Mouse (Mus musculus): ENCODE data around the gene Atp2c2. TPM values are rescaled to one million over a fixed set of nuclear protein-coding genes. Genes with fewer than 3 reads are reported as not detected.
A peak's percentile ranks its signal among the peaks of the same experiment; 100 is the strongest.

Atp2c2 gene
- polyA plus RNA-seq, 1 experiment from 2014 or later = 7.7 TPM

- Histone ChIP-seq H3K4me1 (replicated peaks; ENCODE audit: control insufficient read depth, insufficient read depth) (no peaks in the 10 kb centered on the region), H3K4me2 (replicated peaks; ENCODE audit: low read depth) (no peak overlapping the region), H3K4me3 (ENCODE audit: low read depth, low read length) (no peak overlapping the region), H3K36me3 (ENCODE audit: control insufficient read depth, insufficient read depth, low read length) (no peaks in the 10 kb centered on the region), H3K9me3 (ENCODE audit: control insufficient read depth, low read length) (no peaks in the 10 kb centered on the region), H3K27me3 (ENCODE audit: control insufficient read depth, insufficient read depth, low read length) (no peaks in the 10 kb centered on the region), H3K27ac (replicated peaks) (no peak overlapping the region), H3K9ac (ENCODE audit: low read length) (no peak overlapping the region)
- no peak for TF ChIP-seq CTCF (IDR thresholded peaks at IDR 0.05; ENCODE audit: low read depth)
- no peak for TF ChIP-seq EP300 (optimal IDR thresholded peaks at IDR 0.05)
- ATAC-seq (ENCODE audit: low FRiP score, low TSS enrichment) = no peak
- 73% methylated on average over 19 of the region's 19 CpGs for WGBS
- DNase-seq (ENCODE audit: low spot score) = no peak
Observed at GRCm38 (mm10) chr8:119738129-119738907, 38.5 kb downstream of the Atp2c2 start.

- no peak for ATAC-seq (ENCODE audit: low FRiP score, low TSS enrichment)
- 21% methylated on average over 4 of the region's 4 CpGs for WGBS
- H3K4me1 ChIP-seq (replicated peaks; ENCODE audit: control insufficient read depth, insufficient read depth) = no peaks in the 10 kb centered on the region
Observed at GRCm38 (mm10) chr8:119740634-119741033, 40.8 kb downstream of the Atp2c2 start.

GRCm38 (mm10) chr8:119742409-119742808, 42.6 kb downstream of the Atp2c2 start:
- Histone ChIP-seq H3K27ac (replicated peaks) (no peak overlapping the region), H3K9ac (ENCODE audit: low read length) (no peak overlapping the region), H3K36me3 (ENCODE audit: control insufficient read depth, insufficient read depth, low read length) (no peaks in the 10 kb centered on the region), H3K9me3 (ENCODE audit: control insufficient read depth, low read length) (no peaks in the 10 kb centered on the region), H3K4me1 (replicated peaks; ENCODE audit: control insufficient read depth, insufficient read depth) (no peaks in the 10 kb centered on the region), H3K4me3 (ENCODE audit: low read depth, low read length) (no peak overlapping the region), H3K4me2 (replicated peaks; ENCODE audit: low read depth) (no peak overlapping the region), H3K27me3 (ENCODE audit: control insufficient read depth, insufficient read depth, low read length) (no peaks in the 10 kb centered on the region)
- TF ChIP-seq CTCF (IDR thresholded peaks at IDR 0.05; ENCODE audit: low read depth) (no peak), EP300 (optimal IDR thresholded peaks at IDR 0.05) (no peak)
- ATAC-seq (ENCODE audit: low FRiP score, low TSS enrichment) (no peak), DNase-seq (ENCODE audit: low spot score) (no peak)
- 85% methylated on average over 7 of the region's 7 CpGs for WGBS

More at GRCm38 (mm10) chr8:119740634-119741033, 40.8 kb downstream of the Atp2c2 start:
- H3K4me2 ChIP-seq (replicated peaks; ENCODE audit: low read depth) = no peak overlapping the region
- H3K9me3 ChIP-seq (ENCODE audit: control insufficient read depth, low read length) = no peaks in the 10 kb centered on the region
- H3K9ac ChIP-seq (ENCODE audit: low read length) = no peak overlapping the region
- TF ChIP-seq EP300 (optimal IDR thresholded peaks at IDR 0.05) = no peak
- TF ChIP-seq CTCF (IDR thresholded peaks at IDR 0.05; ENCODE audit: low read depth) = no peak
- H3K27ac ChIP-seq (replicated peaks) = no peak overlapping the region
- DNase-seq (ENCODE audit: low spot score) = no peak
- no peaks in the 10 kb centered on the region for H3K27me3 ChIP-seq (ENCODE audit: control insufficient read depth, insufficient read depth, low read length)
- no peaks in the 10 kb centered on the region for H3K36me3 ChIP-seq (ENCODE audit: control insufficient read depth, insufficient read depth, low read length)
- H3K4me3 ChIP-seq (ENCODE audit: low read depth, low read length) = no peak overlapping the region

DNA sequence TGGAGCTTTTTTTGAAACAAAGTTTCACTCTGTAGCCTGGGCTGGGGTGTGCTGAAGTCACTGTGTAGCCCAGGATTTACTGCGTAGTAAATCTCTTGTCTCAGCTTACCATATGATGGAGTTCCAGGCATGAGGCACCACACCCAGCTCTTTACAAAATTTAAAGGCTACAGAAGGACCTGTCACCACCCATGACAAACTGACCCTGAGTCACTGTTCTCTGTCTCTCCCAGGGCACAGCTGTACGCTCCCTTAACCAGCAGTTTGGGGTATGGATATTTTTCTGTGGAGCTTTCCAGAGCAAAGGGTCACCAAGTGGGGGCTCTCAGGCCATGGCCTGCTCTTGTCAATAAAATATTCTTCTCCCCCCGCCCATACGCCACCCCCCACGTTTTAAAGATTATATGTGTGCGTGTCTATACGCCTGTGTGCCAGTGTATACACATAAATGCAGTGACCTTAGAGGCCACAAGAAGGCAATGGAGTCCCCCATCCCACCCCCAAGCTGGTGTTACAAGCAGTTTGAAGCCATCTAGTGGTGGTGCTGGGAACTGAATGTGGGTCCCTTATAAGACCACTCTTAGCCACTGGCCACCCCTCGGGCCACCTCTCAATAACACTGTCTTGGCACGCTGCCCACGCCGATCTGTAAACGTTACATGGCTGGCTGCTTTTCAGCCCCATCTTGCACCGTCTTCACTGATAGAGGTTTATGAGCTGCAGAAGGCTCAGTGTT, 43.6 kb downstream of the Atp2c2 start:
- no peak overlapping the region for H3K4me3 ChIP-seq (ENCODE audit: low read depth, low read length)
- no peaks in the 10 kb centered on the region for H3K36me3 ChIP-seq (ENCODE audit: control insufficient read depth, insufficient read depth, low read length)
- DNase-seq (ENCODE audit: low spot score) = peak; percentile 60
- TF ChIP-seq CTCF (IDR thresholded peaks at IDR 0.05; ENCODE audit: low read depth) = peak; percentile 82
- TF ChIP-seq EP300 (optimal IDR thresholded peaks at IDR 0.05) = no peak
- WGBS = 32% methylated on average over 13 of the region's 13 CpGs
- no peaks in the 10 kb centered on the region for H3K4me1 ChIP-seq (replicated peaks; ENCODE audit: control insufficient read depth, insufficient read depth)
- no peaks in the 10 kb centered on the region for H3K9me3 ChIP-seq (ENCODE audit: control insufficient read depth, low read length)
- no peak overlapping the region for H3K4me2 ChIP-seq (replicated peaks; ENCODE audit: low read depth)
- no peak; the same call in 1 of the 2 replicates for ATAC-seq (ENCODE audit: low FRiP score, low TSS enrichment)
- H3K27me3 ChIP-seq (ENCODE audit: control insufficient read depth, insufficient read depth, low read length) = no peaks in the 10 kb centered on the region
- no peak overlapping the region for H3K9ac ChIP-seq (ENCODE audit: low read length)
- H3K27ac ChIP-seq (replicated peaks) = 0 out of 2 replicates have a peak overlapping the region, but pooled peaks have one; percentile 13

DNA sequence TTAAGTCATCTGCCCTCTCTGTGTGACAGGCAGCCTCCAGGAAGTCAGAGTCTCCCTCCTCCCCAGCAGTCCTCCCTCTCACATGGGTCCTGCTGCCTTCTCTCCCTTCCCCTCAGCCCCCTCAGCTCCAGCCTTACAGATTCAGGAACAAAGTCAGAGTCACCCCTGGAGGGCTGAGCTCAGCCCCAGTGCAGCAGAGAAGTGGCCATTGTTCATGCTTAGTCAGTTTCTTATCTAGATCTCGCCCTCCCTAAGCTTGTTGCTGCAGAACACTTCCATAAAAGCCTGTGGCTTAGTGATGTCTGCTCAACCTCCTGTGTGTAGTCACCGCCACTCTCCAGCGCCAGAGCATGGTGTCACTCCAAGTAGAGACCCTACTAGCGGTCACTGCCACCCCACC, 44.8 kb downstream of the Atp2c2 start:
- Histone ChIP-seq H3K9me3 (ENCODE audit: control insufficient read depth, low read length) (no peaks in the 10 kb centered on the region), H3K27me3 (ENCODE audit: control insufficient read depth, insufficient read depth, low read length) (no peaks in the 10 kb centered on the region), H3K27ac (replicated peaks) (no peak overlapping the region), H3K4me1 (replicated peaks; ENCODE audit: control insufficient read depth, insufficient read depth) (no peaks in the 10 kb centered on the region), H3K9ac (ENCODE audit: low read length) (no peak overlapping the region), H3K36me3 (ENCODE audit: control insufficient read depth, insufficient read depth, low read length) (no peaks in the 10 kb centered on the region), H3K4me2 (replicated peaks; ENCODE audit: low read depth) (no peak overlapping the region), H3K4me3 (ENCODE audit: low read depth, low read length) (no peak overlapping the region)
- ATAC-seq (ENCODE audit: low FRiP score, low TSS enrichment) (peak; percentile 41), DNase-seq (ENCODE audit: low spot score) (no peak)
- 57% methylated on average over 4 of the region's 4 CpGs for WGBS
- TF ChIP-seq EP300 (optimal IDR thresholded peaks at IDR 0.05) = no peak
- no peak for TF ChIP-seq CTCF (IDR thresholded peaks at IDR 0.05; ENCODE audit: low read depth)
